Mouse (Mus musculus) G1E (cell line): ENCODE results near the gene Adamtsl3. TPM values are rescaled to one million over a fixed set of nuclear protein-coding genes. Genes with fewer than 3 reads are reported as not detected.
A peak's percentile ranks its signal among the peaks of the same experiment; 100 is the strongest.

Source experiments
- ATAC-seq: 2 replicates; pipeline ENCODE4 v1.8.0; 2016; ENCODE audit warnings: mild to moderate bottlenecking; ENCODE audit not compliant: insufficient number of reproducible peaks, poor library complexity, low FRiP score, severe bottlenecking; ENCODE audit errors: extremely low read depth
- DNase-seq: peaks from one replicate; pipeline ENCODE4 v3.0.0; 2012; ENCODE audit warnings: low spot score
- H3K27me3 ChIP-seq: 2 replicates; pipeline ENCODE4 v1.6.1; 2012; ENCODE audit warnings: mild to moderate bottlenecking, low read length, inconsistent platforms; ENCODE audit not compliant: insufficient read depth
- H3K36me3 ChIP-seq: replicated peaks from 2 replicates; pipeline ENCODE3; 2012; ENCODE audit warnings: mild to moderate bottlenecking, inconsistent platforms
- H3K4me1 ChIP-seq: 2 replicates; pipeline ENCODE4 v1.6.1; 2012; ENCODE audit warnings: low read depth, low read length, inconsistent platforms, mixed read lengths; ENCODE audit not compliant: insufficient read depth
- H3K4me3 ChIP-seq: 2 replicates; pipeline ENCODE4 v1.5.1; 2012; ENCODE audit warnings: low read depth, mild to moderate bottlenecking, inconsistent platforms, low read length, moderate library complexity, mixed read lengths
- H3K9me3 ChIP-seq: replicated peaks from 2 replicates; pipeline ENCODE4 v1.6.1; 2012; ENCODE audit warnings: inconsistent platforms
- CTCF ChIP-seq: IDR thresholded peaks from 2 replicates; pipeline ENCODE4 v1.5.1; 2012; ENCODE audit warnings: low read depth, low read length, inconsistent platforms, mixed read lengths
- GATA1 ChIP-seq: IDR thresholded peaks from 2 replicates; pipeline ENCODE4 v1.6.1; 2012; ENCODE audit warnings: borderline replicate concordance, low read length, inconsistent platforms, mixed read lengths
- GATA2 ChIP-seq: IDR thresholded peaks from 2 replicates; pipeline ENCODE4 v1.6.1; 2012; ENCODE audit warnings: low read depth, low read length, inconsistent platforms, borderline replicate concordance
- POLR2AphosphoS5 ChIP-seq: IDR thresholded peaks from 2 replicates; pipeline ENCODE4 v1.6.1; 2012; ENCODE audit warnings: low read depth, low read length, inconsistent platforms; ENCODE audit not compliant: insufficient replicate concordance
- TAL1 ChIP-seq: conservative IDR thresholded peaks from 2 replicates; pipeline ENCODE4 v1.6.1; 2012; ENCODE audit warnings: low read depth, low read length, inconsistent platforms, mixed read lengths
- polyA plus RNA-seq: library from polyadenylated mRNA; stranded (reverse); fragments of >175 nt; gene quantifications from 2 replicates; pipeline ENCODE4 v1.2.3, GENCODE M21; 2012
- total RNA-seq, 2 experiments: library from RNA; stranded (forward) in 1 of 2; stranded (reverse) in 1 of 2; fragments of 200-1000 nt in 1 of 2; fragments of >200 nt in 1 of 2; fragmentation: Nextera tagmentation in 1 of 2; gene quantifications; 2 replicates each; pipeline ENCODE4 v1.2.3; 2014 to 2017

Gene Adamtsl3
- total and polyA plus RNA-seq, 3 experiments: 0.49 TPM; not detected in 2

DNA sequence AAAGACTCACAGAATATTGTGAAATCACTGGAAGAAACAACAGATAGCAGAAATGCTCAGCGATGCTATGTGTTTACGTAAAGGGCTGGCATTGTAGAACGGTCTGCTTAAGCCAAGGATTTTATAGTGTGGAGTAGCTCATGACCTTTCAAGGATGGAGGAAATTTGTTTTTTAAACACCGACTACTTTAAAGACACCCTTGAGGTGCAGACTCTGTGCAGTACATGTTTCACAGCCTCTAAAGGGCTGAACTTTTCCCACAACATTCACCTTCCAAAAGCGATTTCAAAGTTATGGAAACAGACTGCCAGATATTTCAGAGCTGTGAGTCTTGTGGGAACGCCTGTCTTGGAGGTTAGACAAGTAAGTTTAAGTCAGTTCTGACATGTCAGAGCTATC, 255.4 kb downstream of the Adamtsl3 start:
- Histone ChIP-seq H3K36me3 (no peaks in the 10 kb centered on the region), H3K27me3 (no peaks in the 10 kb centered on the region), H3K9me3 (no peaks in the 10 kb centered on the region), H3K4me1 (no peaks in the 10 kb centered on the region), H3K4me3 (no peak overlapping the region)
- no peak for ATAC-seq
- TF ChIP-seq TAL1: no peak
- no peak for TF ChIP-seq GATA2
- no peak for TF ChIP-seq POLR2AphosphoS5
- TF ChIP-seq GATA1: no peak
- TF ChIP-seq CTCF: no peak
- no peak for DNase-seq

DNA sequence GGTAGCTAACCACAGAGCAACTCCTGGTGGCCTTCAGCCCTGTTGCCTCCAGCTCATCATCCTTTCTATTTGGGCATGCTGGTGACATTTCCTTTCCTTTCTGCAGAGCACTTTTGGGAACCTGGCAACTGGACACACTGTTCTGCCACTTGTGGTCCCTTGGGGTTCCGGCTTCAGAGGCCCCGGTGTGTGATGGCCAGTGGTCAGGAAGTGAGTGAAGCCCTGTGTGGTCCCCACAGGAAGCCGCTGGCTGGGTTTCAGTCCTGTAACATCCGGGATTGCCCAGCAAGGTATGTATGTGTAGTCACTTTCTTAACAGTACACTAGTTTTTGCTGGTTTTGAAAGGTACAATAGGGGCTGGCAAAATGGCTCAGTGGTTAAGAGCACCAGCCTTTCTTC, 266.5 kb downstream of the Adamtsl3 start:
- H3K4me1 ChIP-seq: no peaks in the 10 kb centered on the region
- TF ChIP-seq TAL1 (no peak), GATA2 (no peak), CTCF (no peak), GATA1 (no peak), POLR2AphosphoS5 (no peak)
- ATAC-seq (no peak), DNase-seq (no peak)
- H3K9me3 ChIP-seq: no peaks in the 10 kb centered on the region
- H3K27me3 ChIP-seq: peaks cover 3% of the 10 kb centered on the region; the same call in 1 of the 2 replicates
- H3K36me3 ChIP-seq: no peaks in the 10 kb centered on the region
- H3K4me3 ChIP-seq: no peak overlapping the region

DNA sequence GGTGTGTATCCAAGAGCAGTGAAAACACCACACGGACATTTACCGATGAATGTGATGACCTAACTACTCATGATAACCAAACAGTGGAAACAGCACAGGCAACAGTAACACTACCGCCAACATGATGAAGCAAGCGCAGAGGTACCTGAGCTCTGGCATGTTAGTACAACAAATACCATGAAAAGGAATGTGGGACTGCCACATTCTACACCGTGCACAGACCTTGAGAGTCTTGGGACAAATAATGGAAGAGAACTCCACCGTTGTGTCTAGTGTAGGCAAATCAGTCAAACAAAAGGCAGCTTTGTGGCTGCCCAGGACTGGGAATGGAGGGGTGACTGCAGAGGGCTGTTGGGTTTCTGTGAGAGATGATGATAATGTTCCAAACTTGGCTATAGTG, 269.9 kb downstream of the Adamtsl3 start:
- DNase-seq (no peak), ATAC-seq (no peak)
- H3K4me1 ChIP-seq: no peaks in the 10 kb centered on the region
- no peaks in the 10 kb centered on the region for H3K9me3 ChIP-seq
- peaks cover 3% of the 10 kb centered on the region; the same call in 1 of the 2 replicates for H3K27me3 ChIP-seq
- TF ChIP-seq GATA1: no peak
- TF ChIP-seq GATA2: no peak
- no peak for TF ChIP-seq TAL1
- no peak for TF ChIP-seq POLR2AphosphoS5
- no peak for TF ChIP-seq CTCF
- H3K4me3 ChIP-seq: no peak overlapping the region
- no peaks in the 10 kb centered on the region for H3K36me3 ChIP-seq

- Histone ChIP-seq H3K27me3 (peaks cover 3% of the 10 kb centered on the region; the same call in 1 of the 2 replicates), H3K9me3 (no peaks in the 10 kb centered on the region), H3K4me3 (no peak overlapping the region), H3K36me3 (no peaks in the 10 kb centered on the region), H3K4me1 (no peaks in the 10 kb centered on the region)
- no peak for DNase-seq
- no peak for ATAC-seq
- no peak for TF ChIP-seq GATA1
- no peak for TF ChIP-seq GATA2
- TF ChIP-seq POLR2AphosphoS5: no peak
- no peak for TF ChIP-seq TAL1
- no peak for TF ChIP-seq CTCF
Observed at GRCm38 (mm10) chr7:82609629-82610028, 274.1 kb downstream of the Adamtsl3 start.

DNA sequence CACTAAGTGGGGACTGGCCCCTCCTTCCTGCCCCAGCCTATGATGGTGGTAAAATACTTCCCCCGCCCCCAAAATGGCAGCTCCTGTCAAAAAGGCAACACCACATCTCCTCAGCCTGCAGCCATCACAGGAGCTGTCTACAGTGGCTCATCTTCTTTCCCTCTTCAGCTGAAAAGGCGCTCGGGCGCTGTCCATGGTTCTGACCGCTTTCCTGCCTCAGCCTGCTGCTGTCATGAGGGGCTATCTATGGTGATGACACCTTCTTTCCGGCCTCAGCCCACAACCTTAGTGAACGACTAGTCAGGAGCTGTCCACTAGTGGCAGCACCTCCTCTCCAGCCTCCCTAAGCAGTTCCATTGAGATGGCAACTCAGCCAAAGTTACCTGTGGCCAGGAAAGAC, 289.8 kb downstream of the Adamtsl3 start:
- H3K9me3 ChIP-seq: no peaks in the 10 kb centered on the region
- TF ChIP-seq GATA1: no peak
- no peak for TF ChIP-seq GATA2
- no peak for TF ChIP-seq CTCF
- no peak for TF ChIP-seq POLR2AphosphoS5
- TF ChIP-seq TAL1: no peak
- DNase-seq (peak; percentile 22), ATAC-seq (no peak; the same call in 1 of the 2 replicates)
- H3K4me1 ChIP-seq: no peaks in the 10 kb centered on the region
- H3K4me3 ChIP-seq: no peak overlapping the region
- H3K36me3 ChIP-seq: no peaks in the 10 kb centered on the region
- no peaks in the 10 kb centered on the region for H3K27me3 ChIP-seq

DNA sequence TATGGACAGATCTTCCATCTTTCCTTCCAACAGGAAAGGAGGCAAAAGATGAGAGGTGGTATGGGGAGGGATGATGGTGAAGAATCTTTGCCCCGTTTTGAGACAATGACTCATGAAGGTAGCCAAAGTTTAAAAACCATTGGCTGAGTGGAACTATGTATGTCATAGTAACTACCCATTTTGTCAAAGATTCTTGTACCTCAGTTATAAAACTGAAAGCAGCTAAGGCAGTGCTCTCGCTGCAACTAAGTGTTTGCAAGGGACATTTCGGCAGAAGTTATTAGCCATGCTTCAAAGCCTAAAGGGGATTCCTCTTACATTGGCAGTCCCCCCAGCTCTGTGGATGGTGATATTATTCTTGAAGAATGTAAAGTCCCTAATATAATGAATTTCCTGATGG, 311.7 kb downstream of the Adamtsl3 start:
- H3K9me3 ChIP-seq: no peaks in the 10 kb centered on the region
- TF ChIP-seq POLR2AphosphoS5: no peak
- no peak for TF ChIP-seq GATA2
- TF ChIP-seq GATA1: no peak
- no peak for TF ChIP-seq CTCF
- no peak for TF ChIP-seq TAL1
- ATAC-seq: no peak
- H3K4me1 ChIP-seq: peaks cover 30% of the 10 kb centered on the region
- peaks cover 20% of the 10 kb centered on the region for H3K36me3 ChIP-seq
- H3K4me3 ChIP-seq: no peak overlapping the region
- no peak for DNase-seq
- H3K27me3 ChIP-seq: no peaks in the 10 kb centered on the region

DNA sequence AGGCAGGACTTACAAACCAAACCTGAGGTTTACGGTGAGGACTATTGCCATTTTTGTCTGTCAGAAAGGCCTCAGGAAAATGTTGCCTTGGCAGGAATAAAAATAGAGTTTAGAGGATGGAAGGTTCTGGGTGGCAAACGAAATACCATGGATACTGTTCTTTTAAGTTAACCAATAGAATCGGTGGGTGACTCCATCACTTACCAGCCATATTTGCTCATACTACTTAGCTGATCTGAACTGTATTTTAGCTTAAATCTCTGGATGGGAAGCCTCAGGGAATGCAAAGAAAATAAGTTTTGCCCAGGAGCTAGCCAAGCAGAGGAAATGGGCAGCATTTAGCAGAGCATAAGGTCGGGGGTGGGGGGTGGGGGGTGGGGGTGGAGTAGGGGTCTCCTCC, 312.4 kb downstream of the Adamtsl3 start:
- no peaks in the 10 kb centered on the region for H3K9me3 ChIP-seq
- TF ChIP-seq GATA1: no peak
- TF ChIP-seq POLR2AphosphoS5: no peak
- TF ChIP-seq CTCF: no peak
- no peak for TF ChIP-seq TAL1
- TF ChIP-seq GATA2: no peak
- peaks cover 32% of the 10 kb centered on the region for H3K4me1 ChIP-seq
- peaks cover 23% of the 10 kb centered on the region for H3K36me3 ChIP-seq
- no peak for ATAC-seq
- no peak for DNase-seq
- H3K4me3 ChIP-seq: peak overlapping the region; percentile 79
- no peaks in the 10 kb centered on the region for H3K27me3 ChIP-seq
